Mouse (Mus musculus) MEL (cell line): ENCODE results near the gene Cnot11. TPM values are rescaled to one million over a fixed set of nuclear protein-coding genes. Genes with fewer than 3 reads are reported as not detected.

Source experiments
- DNase-seq: peaks from one replicate; pipeline ENCODE4 v3.0.0; 2011; ENCODE audit warnings: low read depth, low spot score
- H3K27ac ChIP-seq: 2 replicates; pipeline ENCODE4 v1.5.1; 2012; ENCODE audit warnings: low read depth, mild to moderate bottlenecking, control low read depth, low read length, moderate library complexity; ENCODE audit not compliant: control insufficient read depth
- H3K27me3 ChIP-seq, 2 experiments: fragments of 150-350 bp in 1 of 2; sonication (generic) in 1 of 2; 2 replicates each; pipeline ENCODE4 v1.6.1; 2012; ENCODE audit warnings: low read length in 2 of 2, mild to moderate bottlenecking in 2 of 2, improper control_type of control experiment in 1 of 2, moderate library complexity in 1 of 2; ENCODE audit not compliant: insufficient read depth in 2 of 2, control insufficient read depth in 1 of 2
- H3K36me3 ChIP-seq, 2 experiments: 2 replicates each; pipeline ENCODE4 v1.6.1; 2012 to 2014; ENCODE audit warnings: low read length in 2 of 2, improper control_type of control experiment in 1 of 2, inconsistent platforms in 1 of 2, mild to moderate bottlenecking in 1 of 2; ENCODE audit not compliant: insufficient read depth in 2 of 2, control insufficient read depth in 1 of 2
- H3K4me1 ChIP-seq, 2 experiments: fragments of 150-350 bp in 1 of 2; sonication (generic) in 1 of 2; 2 replicates each; pipeline ENCODE4 v1.6.1; 2012; ENCODE audit warnings: low read length in 2 of 2, improper control_type of control experiment in 1 of 2, mild to moderate bottlenecking in 1 of 2; ENCODE audit not compliant: insufficient read depth in 2 of 2, control insufficient read depth in 1 of 2
- H3K4me3 ChIP-seq, 2 experiments: fragments of 150-350 bp in 1 of 2; sonication (generic) in 1 of 2; 2 replicates each; pipeline ENCODE4 v1.5.1; 2012; ENCODE audit warnings: low read depth in 2 of 2, low read length in 2 of 2, mild to moderate bottlenecking in 2 of 2, moderate library complexity in 2 of 2, control low read depth in 1 of 2, improper control_type of control experiment in 1 of 2; ENCODE audit not compliant: control insufficient read depth in 1 of 2, insufficient read depth in 1 of 2
- H3K79me2 ChIP-seq: 2 replicates; pipeline ENCODE4 v1.6.1; 2012; ENCODE audit warnings: mild to moderate bottlenecking, low read length, moderate library complexity; ENCODE audit not compliant: control insufficient read depth, poor library complexity, insufficient read depth
- H3K9ac ChIP-seq: 2 replicates; pipeline ENCODE4 v1.6.1; 2012; ENCODE audit warnings: low read depth, mild to moderate bottlenecking, control low read depth, low read length, moderate library complexity; ENCODE audit not compliant: control insufficient read depth, poor library complexity, severe bottlenecking
- H3K9me3 ChIP-seq: fragments of 150-350 bp; sonication (generic); replicated peaks from 2 replicates; pipeline ENCODE4 v1.6.1; 2012; ENCODE audit warnings: mild to moderate bottlenecking, low read length, improper control_type of control experiment, moderate library complexity; ENCODE audit not compliant: insufficient read depth
- BHLHE40 ChIP-seq: IDR thresholded peaks from 2 replicates; pipeline ENCODE4 v1.6.1; 2012; ENCODE audit warnings: low read depth, mild to moderate bottlenecking, inconsistent platforms, low read length, improper control_type of control experiment, borderline replicate concordance
- CHD1 ChIP-seq: IDR thresholded peaks from 2 replicates; pipeline ENCODE4 v1.6.1; 2012; ENCODE audit warnings: low read depth, mild to moderate bottlenecking, inconsistent platforms, low read length, improper control_type of control experiment
- CHD2 ChIP-seq: IDR thresholded peaks from 2 replicates; pipeline ENCODE4 v1.6.1; 2011; ENCODE audit warnings: low read length, improper control_type of control experiment
- CTCF ChIP-seq, 3 experiments: IDR thresholded peaks in 2 of 3; conservative IDR thresholded peaks in 1 of 3; 2 replicates each; pipeline ENCODE4 v1.5.1; 2011 to 2012; ENCODE audit warnings: low read length in 3 of 3, low read depth in 2 of 3, mild to moderate bottlenecking in 2 of 3, improper control_type of control experiment in 1 of 3, inconsistent platforms in 1 of 3, mixed read lengths in 1 of 3, moderate library complexity in 1 of 3; ENCODE audit not compliant: control insufficient read depth in 1 of 3, insufficient read depth in 1 of 3, poor library complexity in 1 of 3, severe bottlenecking in 1 of 3
- E2F4 ChIP-seq: IDR thresholded peaks from 2 replicates; pipeline ENCODE4 v1.6.1; 2011; ENCODE audit warnings: low read depth, low read length, improper control_type of control experiment, borderline replicate concordance
- ELF1 ChIP-seq: IDR thresholded peaks from 2 replicates; pipeline ENCODE4 v1.6.1; 2014; ENCODE audit warnings: low read depth, mild to moderate bottlenecking, inconsistent platforms, low read length, improper control_type of control experiment, moderate library complexity
- EP300 ChIP-seq, 2 experiments: IDR thresholded peaks; 2 replicates each; pipeline ENCODE4 v1.6.1; 2011; ENCODE audit warnings: improper control_type of control experiment in 2 of 2, low read length in 2 of 2, low read depth in 1 of 2, mild to moderate bottlenecking in 1 of 2
- ETS1 ChIP-seq: IDR thresholded peaks from 2 replicates; pipeline ENCODE4 v1.6.1; 2012; ENCODE audit warnings: low read depth, mild to moderate bottlenecking, inconsistent platforms, low read length, improper control_type of control experiment, moderate library complexity
- GABPA ChIP-seq: IDR thresholded peaks from 2 replicates; pipeline ENCODE4 v1.6.1; 2012; ENCODE audit warnings: low read depth, mild to moderate bottlenecking, inconsistent platforms, low read length, improper control_type of control experiment, moderate library complexity
- GATA1 ChIP-seq: IDR thresholded peaks from 2 replicates; pipeline ENCODE4 v1.6.1; 2011; ENCODE audit warnings: low read depth, low read length, improper control_type of control experiment
- JUND ChIP-seq: IDR thresholded peaks from 2 replicates; pipeline ENCODE4 v1.6.1; 2011; ENCODE audit warnings: low read depth, mild to moderate bottlenecking, improper control_type of control experiment, low read length
- MEF2A ChIP-seq: IDR thresholded peaks from 2 replicates; pipeline ENCODE4 v1.6.1; 2014; ENCODE audit warnings: low read depth, mild to moderate bottlenecking, inconsistent platforms, low read length, improper control_type of control experiment; ENCODE audit not compliant: poor library complexity, insufficient replicate concordance, severe bottlenecking; ENCODE audit errors: extremely low read depth
- NRF1 ChIP-seq: IDR thresholded peaks from 2 replicates; pipeline ENCODE4 v1.6.1; 2014; ENCODE audit warnings: low read depth, mild to moderate bottlenecking, inconsistent platforms, low read length, improper control_type of control experiment, moderate library complexity; ENCODE audit not compliant: poor library complexity, insufficient read depth, severe bottlenecking
- POLR2A ChIP-seq, 2 experiments: IDR thresholded peaks; 2 replicates each; pipeline ENCODE4 v1.6.1; 2011 to 2012; ENCODE audit warnings: low read length in 2 of 2, mild to moderate bottlenecking in 2 of 2, control low read depth in 1 of 2, improper control_type of control experiment in 1 of 2, low read depth in 1 of 2, moderate library complexity in 1 of 2; ENCODE audit not compliant: control insufficient read depth in 1 of 2, insufficient read depth in 1 of 2, poor library complexity in 1 of 2
- POLR2AphosphoS5 ChIP-seq: IDR thresholded peaks from 2 replicates; pipeline ENCODE4 v1.6.1; 2012; ENCODE audit warnings: low read depth, borderline replicate concordance, mild to moderate bottlenecking, inconsistent platforms, low read length, moderate library complexity, mixed read lengths
- SMC3 ChIP-seq: IDR thresholded peaks from 2 replicates; pipeline ENCODE4 v1.6.1; 2011; ENCODE audit warnings: low read depth, low read length, improper control_type of control experiment
- TBP ChIP-seq: IDR thresholded peaks from 2 replicates; pipeline ENCODE4 v1.8.0; 2011; ENCODE audit warnings: low read depth, low read length, improper control_type of control experiment
- TCF12 ChIP-seq: IDR thresholded peaks from 2 replicates; pipeline ENCODE4 v1.6.1; 2014; ENCODE audit warnings: low read depth, mild to moderate bottlenecking, inconsistent platforms, low read length, improper control_type of control experiment, moderate library complexity
- UBTF ChIP-seq: IDR thresholded peaks from 2 replicates; pipeline ENCODE4 v1.6.1; 2012; ENCODE audit warnings: low read depth, mild to moderate bottlenecking, inconsistent platforms, low read length, improper control_type of control experiment, moderate library complexity, borderline replicate concordance; ENCODE audit not compliant: insufficient read depth
- USF1 ChIP-seq: IDR thresholded peaks from 2 replicates; pipeline ENCODE4 v1.6.1; 2014; ENCODE audit warnings: low read depth, mild to moderate bottlenecking, inconsistent platforms, low read length, improper control_type of control experiment, moderate library complexity
- ZC3H11A ChIP-seq: IDR thresholded peaks from 2 replicates; pipeline ENCODE4 v1.6.1; 2012; ENCODE audit warnings: low read depth, mild to moderate bottlenecking, inconsistent platforms, low read length, improper control_type of control experiment
- ZKSCAN1 ChIP-seq: IDR thresholded peaks from 2 replicates; pipeline ENCODE4 v1.6.1; 2012; ENCODE audit warnings: low read depth, mild to moderate bottlenecking, inconsistent platforms, low read length, improper control_type of control experiment, moderate library complexity
- ZMIZ1 ChIP-seq: IDR thresholded peaks from 2 replicates; pipeline ENCODE4 v1.6.1; 2012; ENCODE audit warnings: low read depth, mild to moderate bottlenecking, inconsistent platforms, low read length, improper control_type of control experiment, moderate library complexity
- polyA plus RNA-seq, 2 experiments: library from polyadenylated mRNA; stranded (reverse) in 1 of 2; unstranded in 1 of 2; fragments of >175 nt in 1 of 2; fragments of >200 nt in 1 of 2; gene quantifications; 2 replicates each; pipeline versions ENCODE4 v1.2.1 to v1.2.4; 2012; ENCODE audit warnings: low replicate concordance in 2 of 2, low read depth in 1 of 2; ENCODE audit not compliant: insufficient read length in 2 of 2, insufficient read depth in 1 of 2, missing spikeins in 1 of 2
- total RNA-seq: library from RNA; depleted of rRNA; stranded (reverse); fragments of 300-350 nt; gene quantifications from 2 replicates; pipeline ENCODE4 v1.2.3, GENCODE M21; 2012

Cnot11 gene
- total and polyA plus RNA-seq, 3 experiments = 20.0 to 46.0 (median 37.9) TPM

DNA sequence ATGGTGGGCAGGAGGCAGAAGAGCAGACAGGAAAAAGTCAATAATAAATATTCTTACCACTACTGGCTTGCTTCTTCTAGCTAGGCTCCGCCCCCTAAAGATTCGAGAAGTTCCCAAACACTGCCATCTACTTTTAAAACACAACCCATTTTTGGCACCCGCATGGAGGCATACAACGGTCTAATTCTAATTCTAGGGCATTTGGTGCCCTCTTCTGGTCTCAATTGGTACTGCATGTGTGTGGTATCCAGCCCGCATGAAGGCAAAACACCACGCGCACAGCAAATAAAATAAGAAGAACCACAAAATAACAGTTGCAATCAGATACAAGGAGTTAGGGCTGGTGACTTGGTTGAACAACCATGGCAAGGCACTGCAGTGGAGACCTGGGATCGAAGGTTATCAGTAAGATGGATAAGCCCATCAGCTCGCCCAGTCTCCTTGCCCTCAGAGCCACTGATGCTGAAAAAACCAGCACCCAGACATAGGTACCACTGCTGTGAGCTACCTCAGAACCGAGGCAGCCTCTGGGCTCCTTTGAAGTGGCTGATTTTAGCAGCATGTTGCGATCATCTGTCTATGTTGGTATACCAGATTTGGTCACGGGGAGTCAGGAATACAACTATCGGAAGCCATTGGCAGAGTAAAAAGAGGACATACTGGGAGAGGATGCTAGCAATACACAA lies 4.4 kb upstream of the Cnot11 start (continued):
- TF ChIP-seq ZMIZ1 (no peak), ZC3H11A (peak; percentile 68), CHD2 (no peak), GABPA (no peak), TBP (no peak), JUND (no peak), TCF12 (no peak), CHD1 (no peak), ELF1 (no peak)
- TF ChIP-seq, all 39 proteins: peak for 6

DNA sequence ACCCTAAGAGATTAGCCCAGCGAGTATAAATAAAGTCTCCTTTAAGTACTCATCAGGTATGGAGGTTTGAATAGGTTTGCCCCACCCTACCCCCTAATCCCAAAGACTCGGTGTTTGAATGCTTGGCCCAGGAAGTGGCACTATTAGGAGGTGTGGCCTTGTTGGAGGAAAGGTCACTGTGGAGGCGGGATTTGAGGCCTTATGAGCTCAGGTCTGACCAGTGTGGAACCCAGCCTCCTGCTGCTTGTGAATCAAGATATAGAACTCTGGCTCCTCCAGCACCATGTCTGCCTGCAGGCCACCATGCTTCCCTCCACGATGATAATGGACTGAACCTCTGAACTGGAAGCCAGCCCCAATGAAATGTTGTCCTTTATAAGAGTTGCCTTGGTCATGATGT lies 3.8 kb upstream of the Cnot11 start:
- Histone ChIP-seq H3K79me2 (peaks cover 4% of the 10 kb centered on the region), H3K9ac (no peak overlapping the region), H3K4me1 (peaks cover 0 to 5% of the 10 kb centered on the region in 2 experiments; a peak in 1 of 4 replicates), H3K27me3 (no peaks in the 10 kb centered on the region), H3K36me3 (peaks cover 0 to 6% of the 10 kb centered on the region in 2 experiments; a peak in 1 of 4 replicates), H3K9me3 (no peaks in the 10 kb centered on the region), H3K27ac (no peak overlapping the region), H3K4me3 (no peak overlapping the region)
- DNase-seq = no peak
- TF ChIP-seq CHD1 (no peak), UBTF (no peak), POLR2A (IDR thresholded peaks at IDR 0.05; ENCODE audit: control insufficient read depth in 1 of 2, insufficient read depth in 1 of 2, low read depth in 1 of 2, low read length in 2 of 2, poor library complexity in 1 of 2) (no peak), E2F4 (no peak), GABPA (no peak), EP300 (IDR thresholded peaks at IDR 0.05; ENCODE audit: low read depth in 1 of 2, low read length in 2 of 2) (no peak), CTCF (IDR thresholded peaks at IDR 0.05 in 2 of 3, conservative IDR thresholded peaks at IDR 0.05 in 1 of 3; ENCODE audit: control insufficient read depth in 1 of 3, insufficient read depth in 1 of 3, low read depth in 2 of 3, low read length in 3 of 3, poor library complexity in 1 of 3, severe bottlenecking in 1 of 3) (no peak), BHLHE40 (no peak), USF1 (no peak), POLR2AphosphoS5 (no peak), ETS1 (no peak), CHD2 (no peak), MEF2A (no peak), ZKSCAN1 (no peak), NRF1 (no peak), GATA1 (no peak), TCF12 (no peak), SMC3 (no peak)
